Mouse (Mus musculus): ENCODE results near the gene Srm. TPM values are rescaled to one million over a fixed set of nuclear protein-coding genes. Genes with fewer than 3 reads are reported as not detected.

Gene Srm
- polyA plus RNA-seq (2017; shearing (Covaris generic)): 1 to 10 TPM; 4.7 to 5.2 (median 4.8) TPM

DNA sequence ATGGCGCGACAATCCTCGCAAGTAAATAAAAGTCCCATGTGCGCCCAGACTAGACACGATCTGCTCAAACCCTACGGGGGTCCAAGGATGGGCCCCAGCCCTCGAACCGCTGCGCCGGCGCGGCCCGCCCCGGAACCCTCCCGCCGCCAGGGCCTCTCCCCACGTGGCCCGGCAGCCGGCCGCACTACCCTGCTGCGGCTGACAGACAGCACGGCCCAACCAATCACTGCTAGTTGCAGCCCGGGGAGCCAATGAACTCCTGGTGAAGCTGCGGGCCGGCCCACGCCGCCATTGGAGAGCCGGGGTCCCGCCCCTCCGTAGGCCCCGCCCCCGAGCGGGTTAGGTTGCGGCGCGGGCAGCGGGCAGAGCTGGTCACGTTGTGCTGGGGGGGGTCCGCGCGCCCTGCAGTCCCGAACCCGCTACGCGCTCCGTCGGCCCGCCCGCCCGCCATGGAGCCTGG, at the start of gene Srm:
Gene Srm (plus strand): TSS at position 333 of the 460 bp plus-strand sequence.
- peak; percentile 100 for ATAC-seq

DNA sequence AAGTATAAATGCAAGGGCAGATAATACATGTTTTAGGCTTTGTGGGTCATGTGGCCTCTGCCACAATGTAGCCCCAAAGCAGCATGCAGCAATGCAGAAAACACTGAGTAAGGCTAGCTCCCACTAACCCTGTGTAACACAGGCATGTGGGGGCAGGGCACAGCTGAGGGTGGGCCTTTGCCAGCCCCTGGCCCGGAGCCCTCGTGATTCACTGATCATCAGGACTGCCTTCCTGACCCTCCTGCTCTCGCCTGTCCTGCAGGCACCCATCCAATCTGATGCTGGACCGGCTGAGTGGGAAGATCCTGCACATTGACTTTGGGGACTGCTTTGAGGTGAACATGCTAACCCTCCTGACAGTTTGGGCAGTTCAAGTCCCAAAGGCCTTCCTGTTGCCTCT, 42.2 kb upstream of the Srm start:
- no peak for ATAC-seq

DNA sequence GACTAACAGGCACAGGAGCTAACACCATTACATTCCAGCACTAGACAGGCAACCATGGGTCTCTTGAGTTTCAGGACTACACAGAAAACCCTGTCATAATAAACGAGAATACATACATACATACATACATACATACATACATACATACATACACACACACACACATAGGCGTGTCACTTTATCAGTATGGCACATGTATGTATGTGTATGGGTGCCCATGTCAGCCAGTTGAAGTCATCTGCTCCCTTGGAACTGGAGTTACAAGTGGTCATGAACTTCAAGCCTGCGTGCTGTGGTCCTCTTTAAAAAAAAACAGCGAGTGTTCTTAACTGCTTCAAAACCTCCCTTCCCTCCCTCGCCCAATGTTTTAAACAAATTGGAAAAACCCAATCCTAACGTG, 33.5 kb upstream of the Srm start:
- ATAC-seq: no peak

DNA sequence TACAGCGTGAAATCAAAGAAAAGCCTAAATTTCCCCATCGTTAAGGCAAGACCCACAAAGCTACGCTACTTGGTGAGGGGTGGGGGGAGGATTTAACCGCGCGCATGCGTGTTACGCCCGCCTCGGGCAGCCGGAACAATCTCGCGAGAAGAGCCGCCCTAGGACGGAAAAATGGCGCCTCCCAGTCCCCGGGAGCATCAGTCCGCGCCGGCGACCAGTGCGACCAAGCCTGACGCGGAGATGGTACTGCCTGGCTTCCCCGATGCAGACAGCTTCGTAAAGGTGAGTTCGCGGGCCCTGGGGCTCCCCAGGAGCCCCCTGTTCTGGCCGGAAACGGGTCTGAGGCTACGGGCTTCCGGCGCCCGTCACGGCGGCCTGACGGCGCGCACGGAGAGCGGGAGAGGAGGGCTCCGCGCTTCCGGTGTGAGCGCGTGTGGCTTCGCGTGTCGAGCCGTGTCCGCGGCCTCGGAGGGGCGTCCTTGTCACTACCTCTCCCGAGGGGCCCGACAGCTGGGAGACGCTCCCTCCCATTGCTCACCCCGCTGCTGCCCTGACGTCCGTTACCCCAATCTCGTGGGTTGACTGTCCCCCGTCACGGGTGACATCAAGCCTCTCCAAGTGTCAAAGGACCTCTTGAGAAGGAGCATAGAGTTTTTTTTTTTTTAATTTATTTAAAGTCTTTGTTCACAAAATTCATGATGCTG, 32.9 kb upstream of the Srm start, which contains the start of gene Exosc10:
Gene Exosc10 (plus strand): TSS at position 133 of the 704 bp plus-strand sequence.
- peak; percentile 88 for ATAC-seq

DNA sequence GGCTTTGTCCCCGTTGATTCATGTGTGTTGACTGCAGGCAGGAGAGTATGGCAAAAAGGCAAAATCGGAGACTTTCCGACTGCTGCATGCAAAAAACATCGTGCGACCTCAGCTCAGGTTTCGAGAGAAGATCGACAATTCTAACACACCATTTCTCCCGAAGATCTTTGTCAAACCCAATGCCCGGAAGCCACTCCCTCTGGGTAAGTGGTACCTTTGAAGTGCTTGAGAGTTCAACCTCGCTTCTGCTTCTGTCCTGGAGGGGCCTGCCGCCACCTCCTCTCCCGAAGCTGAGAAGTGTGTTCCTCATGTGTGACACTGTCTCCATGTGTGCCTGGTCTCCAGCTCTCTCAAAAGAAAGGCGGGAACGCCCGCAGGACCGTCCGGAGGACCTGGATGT, 28.6 kb upstream of the Srm start:
- ATAC-seq: no peak

DNA sequence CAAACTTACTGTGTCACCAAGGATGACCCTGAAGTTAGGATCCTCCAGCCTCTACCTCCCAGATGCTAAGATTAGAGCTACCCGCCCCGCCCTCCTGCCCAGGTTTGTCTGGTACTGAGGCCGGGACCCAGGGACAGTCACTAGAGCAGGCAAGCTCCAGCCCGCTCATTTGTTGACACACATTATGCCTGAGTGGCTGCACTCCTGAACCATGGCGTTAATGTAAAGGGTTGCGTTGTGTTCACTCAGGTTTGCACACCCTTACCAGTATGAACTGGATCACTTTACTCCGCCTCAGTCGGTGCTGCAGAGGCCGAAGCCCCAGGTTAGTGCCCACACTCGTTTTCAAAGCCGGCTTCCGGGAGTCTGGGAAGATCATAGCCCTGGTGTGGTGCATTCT, 27.7 kb upstream of the Srm start:
- ATAC-seq: no peak

DNA sequence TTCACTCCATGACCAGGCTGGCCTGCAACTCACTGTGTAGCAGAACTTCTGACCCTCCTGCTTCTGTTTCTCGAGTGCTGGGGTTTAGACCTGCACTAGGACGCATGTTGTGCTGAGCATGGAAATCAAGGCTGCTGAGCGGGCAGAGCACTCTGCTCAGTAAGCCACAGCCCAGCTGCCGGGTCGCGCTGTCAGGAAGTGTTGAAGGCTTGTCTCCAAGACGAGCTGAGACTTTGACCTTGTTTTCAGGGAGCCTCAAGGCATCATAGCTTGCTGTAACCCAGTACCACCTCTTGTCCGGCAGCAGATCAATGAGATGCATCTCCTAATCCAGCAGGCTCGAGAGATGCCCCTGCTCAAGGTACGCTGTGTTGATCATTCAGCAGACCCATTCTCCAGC, 21.2 kb upstream of the Srm start:
- ATAC-seq: no peak

DNA sequence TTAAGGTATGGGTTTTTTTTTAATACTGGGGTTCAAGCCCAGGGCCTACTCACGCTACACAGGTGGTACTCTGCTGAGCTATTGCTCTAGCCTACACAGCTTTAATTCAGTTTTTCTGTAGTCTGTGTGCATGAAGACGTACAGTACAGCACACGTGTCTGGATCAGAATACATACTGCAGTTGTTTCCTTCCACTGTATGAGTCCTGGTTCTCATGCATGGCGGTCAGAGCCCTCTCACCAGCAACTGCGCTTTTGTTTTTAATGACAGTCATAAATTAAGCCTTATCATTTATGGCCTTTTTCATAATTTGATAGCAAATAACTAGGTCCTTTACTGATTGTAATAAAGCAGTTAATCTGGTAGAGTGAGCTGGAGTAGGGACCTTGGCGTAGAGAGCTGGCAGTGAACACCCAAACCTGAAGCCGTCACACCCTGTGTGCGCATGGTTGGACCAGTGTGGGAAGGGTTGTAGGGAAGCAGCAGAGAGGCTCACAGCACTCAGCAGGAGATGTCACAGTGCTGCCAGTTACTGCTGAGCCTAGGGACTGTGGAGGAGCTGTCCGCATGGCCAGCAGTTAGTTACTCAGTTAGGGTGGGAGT, 20.5 kb upstream of the Srm start:
- no peak for ATAC-seq

DNA sequence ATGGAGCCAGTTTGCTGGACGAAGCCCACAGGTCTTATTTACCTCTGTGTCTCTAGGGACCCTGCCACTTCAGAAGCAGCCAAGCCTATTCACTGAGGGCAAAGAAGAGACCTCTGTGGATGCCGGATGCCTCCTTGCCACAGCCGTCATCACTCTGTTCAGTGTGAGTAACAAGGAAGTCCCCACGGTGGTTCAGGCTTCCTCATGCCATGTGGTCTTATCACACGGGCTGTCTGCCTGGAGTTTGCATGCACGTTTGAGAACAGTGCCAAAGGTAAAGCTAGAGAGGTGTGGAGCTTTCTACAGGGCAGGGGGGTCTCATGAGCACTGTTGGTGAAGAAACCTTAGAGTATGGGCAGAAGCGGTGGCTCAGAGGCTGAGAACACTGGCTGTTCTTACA, 18.1 kb upstream of the Srm start:
- no peak for ATAC-seq

DNA sequence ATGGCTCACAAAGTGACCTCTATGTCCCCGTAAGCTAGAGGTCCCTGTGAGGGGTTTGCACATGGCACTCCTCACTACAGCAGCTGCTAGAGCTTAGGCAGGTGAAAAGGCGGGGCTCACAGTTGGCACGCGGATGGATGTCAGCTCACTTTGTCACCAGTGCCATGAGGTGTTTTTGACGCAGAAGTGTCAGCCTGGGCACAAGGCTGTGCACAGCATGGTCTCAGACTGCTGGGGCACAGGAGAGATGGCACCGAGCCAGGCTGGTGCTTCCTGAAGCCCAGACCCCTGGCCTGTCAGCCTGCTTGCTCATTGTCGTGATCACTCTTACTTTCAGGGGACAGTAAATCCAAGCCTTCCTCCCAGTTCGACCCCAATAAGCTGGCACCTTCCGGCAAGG, 10.5 kb upstream of the Srm start:
- no peak for ATAC-seq

DNA sequence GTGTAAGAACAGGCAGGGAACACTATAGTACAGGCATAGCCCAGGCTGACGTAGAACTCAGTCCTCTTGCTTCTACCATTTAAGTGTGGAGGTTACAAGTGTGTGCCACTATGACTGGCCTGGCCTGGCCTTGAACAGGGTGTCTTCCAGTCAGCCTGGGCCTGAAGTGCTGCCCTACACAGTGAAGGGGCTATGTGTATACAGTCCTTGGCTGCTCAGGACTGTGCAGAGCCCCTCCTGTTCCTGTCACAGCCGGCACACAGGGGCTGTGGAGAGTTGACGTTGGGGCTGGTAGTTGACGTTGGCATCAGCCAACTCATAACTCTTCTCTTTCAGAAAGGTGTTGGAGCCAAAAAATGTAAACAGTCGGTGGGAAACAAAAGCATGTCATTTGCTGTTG, 9.9 kb upstream of the Srm start:
- ATAC-seq: no peak

DNA sequence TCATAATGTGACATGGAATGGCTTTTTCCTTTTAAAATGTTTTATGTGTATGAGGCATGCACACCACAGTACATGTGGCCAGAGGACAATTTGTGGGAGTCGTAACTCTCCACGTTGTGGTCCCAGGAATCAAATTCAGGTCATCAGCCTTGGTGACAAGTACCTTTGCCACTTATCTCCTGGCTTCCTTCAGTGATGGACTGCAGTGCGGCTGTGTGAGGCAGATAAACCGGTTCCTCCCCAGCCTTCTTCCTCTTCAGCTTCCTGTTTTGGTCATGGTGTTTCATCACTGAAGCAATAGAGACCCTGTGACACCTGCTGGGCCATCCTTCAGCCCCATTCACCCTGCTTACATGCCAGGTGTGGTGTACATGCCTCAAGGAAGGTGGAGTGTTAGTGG, 8.0 kb upstream of the Srm start:
- ATAC-seq: no peak

DNA sequence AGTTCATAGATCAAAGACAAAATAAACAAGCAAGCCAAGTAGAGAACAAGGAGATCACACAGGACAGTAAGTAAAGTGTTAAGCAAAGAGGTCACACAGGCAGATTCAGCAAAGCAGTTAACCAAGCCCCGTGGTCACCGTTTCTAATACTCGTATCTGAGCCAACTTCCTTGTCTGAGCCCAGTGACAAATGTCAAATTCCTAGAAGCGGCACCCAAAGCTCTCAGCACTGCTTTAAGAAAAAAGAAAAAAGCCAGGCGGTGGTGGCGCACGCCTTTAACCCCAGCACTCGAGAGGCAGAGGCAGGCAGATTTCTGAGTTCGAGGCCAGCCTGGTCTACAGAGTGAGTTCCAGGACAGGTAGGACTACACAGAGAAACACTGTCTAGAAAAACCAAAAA, 4.7 kb upstream of the Srm start:
- no peak for ATAC-seq

DNA sequence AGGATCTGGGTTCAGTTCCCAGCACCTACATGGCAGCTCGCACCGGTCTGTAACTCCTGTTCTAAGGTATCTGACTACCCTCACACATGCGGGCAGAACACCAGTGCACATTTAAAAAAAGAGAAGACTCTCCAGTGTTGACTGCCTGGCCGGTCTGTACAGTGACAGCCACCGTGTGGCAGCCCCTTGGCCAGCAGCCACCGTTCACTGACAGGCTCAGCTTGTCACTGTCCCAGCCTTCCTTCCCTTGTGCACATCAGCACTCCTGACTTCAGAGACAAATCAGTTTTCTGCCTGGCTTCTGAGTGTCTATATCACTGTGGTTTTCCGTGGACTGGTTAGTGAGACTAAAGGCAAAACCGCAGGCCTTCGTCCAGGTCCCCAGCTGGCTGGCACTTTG, 2.5 kb upstream of the Srm start:
- ATAC-seq: no peak

DNA sequence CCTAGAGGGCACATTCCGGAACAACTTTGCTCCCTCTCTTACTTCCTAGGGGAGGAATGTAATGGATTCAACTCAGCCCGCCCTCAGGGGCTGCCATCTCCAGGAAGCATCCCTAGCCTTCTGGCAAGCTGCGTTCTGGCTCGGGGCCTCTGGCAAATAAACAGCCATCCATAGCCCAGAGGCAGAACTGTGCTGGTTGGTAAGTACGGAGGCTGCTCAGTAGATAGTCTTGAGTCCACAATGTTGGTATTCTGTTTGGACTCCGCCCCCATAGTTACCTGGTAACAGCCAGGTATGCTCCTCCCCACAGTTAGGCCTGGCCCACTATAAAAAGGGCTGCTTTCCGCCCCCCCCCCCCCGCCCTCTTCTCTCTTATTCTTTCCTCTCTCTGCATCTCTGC, 1.7 kb upstream of the Srm start:
- ATAC-seq: no peak

DNA sequence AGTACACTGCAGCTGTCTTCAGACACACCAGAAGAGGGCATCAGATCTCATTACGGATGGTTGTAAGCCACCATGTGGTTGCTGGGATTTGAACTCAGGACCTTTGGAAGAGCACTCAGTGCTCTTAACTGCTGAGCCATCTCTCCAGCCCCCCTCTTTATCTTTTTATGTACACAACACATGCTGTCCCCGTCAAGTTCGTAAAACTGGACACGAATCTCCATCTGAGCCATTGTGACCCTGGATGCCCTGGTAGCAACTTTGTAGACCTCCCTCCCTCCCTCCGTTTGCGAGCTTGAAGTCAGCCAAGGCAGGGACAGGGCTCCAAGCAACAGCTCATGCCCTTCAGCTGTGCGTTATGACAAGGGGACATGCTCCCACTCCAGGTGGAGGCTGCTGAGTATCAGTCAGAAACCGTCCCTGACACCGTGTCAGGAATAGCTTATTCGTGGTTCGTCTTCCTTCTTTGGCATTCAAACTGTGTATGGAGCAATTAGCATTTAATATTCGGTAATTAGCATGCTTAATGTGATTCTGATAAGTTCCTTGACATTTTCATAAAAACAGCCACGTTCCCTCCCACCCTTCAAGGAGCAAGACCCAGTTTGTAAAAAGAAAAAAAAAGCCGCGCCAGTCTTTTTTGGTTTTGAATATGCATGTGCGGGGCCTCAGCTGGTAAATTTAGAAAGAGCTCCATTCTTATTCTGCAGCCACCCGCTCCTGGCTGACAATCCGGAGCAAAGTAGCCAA, 707 bp upstream of the Srm start:
- ATAC-seq: peak; percentile 12

DNA sequence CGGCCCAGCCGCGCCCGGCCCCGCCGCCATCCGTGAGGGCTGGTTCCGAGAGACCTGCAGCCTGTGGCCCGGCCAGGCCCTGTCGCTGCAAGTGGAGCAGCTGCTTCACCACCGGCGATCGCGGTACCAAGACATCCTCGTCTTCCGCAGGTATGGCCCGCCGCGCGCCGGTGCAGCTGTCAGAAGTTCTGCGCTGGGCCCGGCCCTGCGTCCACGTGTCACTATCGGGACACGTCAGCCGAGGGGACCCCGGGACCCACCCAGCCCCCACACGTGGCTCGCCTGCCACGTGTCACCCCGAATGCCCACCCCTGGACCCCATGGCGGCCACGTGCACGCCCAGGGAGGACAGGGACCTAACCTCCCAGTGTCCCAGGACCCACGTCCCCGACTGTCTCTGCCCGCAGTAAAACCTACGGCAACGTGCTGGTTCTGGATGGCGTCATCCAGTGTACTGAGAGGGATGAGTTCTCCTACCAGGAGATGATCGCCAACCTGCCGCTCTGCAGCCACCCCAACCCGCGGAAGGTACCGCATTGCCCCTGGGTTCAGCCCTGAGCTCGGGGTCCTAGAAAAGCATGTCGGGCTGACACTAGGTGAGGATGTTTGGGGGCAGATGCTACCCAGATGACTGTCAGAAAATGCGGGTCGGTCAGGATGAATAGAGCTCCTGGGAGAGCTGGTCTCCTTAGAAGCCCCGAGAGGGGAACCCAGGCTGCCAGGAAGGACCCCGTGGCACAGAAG, 506 bp downstream of the Srm start:
- no peak for ATAC-seq

DNA sequence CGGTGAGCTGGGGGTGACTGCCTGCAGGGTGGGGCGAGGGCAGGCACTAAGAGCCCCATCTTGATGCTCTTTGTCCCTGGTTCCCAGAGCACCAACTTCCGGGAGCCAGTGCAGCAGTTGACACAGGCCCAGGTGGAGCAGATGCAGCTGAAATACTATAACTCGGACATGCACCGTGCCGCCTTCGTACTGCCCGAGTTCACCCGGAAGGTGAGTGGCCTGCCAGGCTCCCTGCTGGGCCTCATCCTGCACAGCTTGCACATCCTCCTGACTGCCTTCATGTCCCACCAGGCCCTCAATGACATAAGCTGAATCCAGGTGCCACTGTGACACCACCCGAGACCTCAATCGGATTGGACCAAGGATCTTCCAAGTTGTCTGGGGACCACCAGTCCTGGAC, 2.7 kb downstream of the Srm start:
- ATAC-seq: no peak

DNA sequence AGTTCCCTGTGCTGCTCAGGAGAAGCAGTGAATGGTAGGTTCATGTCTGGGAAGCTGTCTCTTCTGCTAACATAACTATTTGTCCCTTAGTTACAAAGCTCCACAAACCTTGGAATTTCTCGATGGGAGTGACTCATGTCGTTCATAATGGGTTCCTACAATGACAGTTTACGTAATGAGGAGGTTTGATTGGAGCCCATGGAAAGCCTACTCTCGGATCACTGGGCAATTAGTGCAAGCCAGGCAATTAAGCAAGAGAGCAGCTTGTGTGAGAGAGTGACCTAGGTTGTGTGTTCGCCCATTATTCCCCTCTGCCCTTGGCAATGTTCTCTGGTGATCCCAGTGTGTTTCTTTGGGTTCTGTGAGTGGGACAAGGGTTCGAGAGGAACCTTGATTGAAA, 4.6 kb downstream of the Srm start:
- no peak for ATAC-seq

DNA sequence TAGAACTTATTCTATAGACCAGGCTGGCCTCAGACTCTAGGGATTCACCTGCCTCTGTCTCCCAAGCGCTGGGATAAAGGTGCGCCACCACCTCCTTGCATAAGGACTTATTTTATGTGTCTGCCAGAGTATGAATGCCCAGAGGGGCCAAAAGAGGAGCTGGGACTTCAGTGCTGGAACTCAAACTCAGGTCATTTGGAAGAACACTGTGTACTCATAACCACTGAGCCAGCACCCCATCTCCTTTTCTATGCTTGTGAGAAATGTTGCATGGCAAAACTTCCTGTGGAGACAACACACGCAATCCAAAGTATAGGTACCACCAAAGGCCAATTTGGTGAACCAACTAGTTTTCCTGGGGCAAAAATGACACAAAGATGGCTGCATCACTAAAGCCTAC, 5.4 kb downstream of the Srm start:
- ATAC-seq: no peak

DNA sequence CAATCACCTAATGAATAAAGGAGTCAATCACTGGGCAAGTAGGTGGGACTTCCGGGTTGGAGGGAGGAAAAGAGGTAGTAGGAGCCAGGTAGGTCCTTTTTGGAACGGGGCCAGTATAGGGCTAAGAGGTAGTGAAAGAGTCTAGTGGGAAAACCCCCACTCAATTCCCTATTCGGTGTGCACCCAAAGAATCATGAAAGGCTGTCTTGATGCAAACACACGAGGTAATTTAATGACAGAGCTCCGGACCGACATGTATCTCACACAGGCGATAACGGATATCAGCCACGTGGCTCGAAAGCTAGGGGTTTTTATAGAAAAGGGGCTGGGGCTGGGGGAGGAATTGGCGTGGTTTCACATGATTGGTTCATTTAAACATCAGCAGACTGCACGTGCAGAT, 7.5 kb downstream of the Srm start:
- no peak for ATAC-seq

DNA sequence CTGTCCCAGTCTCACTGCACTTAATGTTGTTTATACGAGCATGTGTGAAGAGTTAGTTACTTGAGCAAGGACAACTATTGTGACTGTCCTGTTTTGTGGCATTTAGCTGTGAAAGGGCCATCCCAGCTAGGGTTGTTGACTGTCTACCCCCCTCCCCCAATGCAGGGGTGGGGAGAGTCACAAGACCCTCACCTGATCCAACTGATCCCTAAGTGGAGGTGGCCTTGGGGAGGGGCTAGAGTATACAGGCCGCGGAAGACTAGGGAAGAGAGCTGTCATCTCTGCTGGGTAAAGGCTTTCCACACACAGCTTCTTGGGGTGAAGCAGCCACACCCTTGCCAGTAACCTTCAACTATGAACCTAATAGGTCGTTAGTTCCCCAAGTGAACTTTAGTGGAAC, 9.0 kb downstream of the Srm start:
- ATAC-seq: no peak

DNA sequence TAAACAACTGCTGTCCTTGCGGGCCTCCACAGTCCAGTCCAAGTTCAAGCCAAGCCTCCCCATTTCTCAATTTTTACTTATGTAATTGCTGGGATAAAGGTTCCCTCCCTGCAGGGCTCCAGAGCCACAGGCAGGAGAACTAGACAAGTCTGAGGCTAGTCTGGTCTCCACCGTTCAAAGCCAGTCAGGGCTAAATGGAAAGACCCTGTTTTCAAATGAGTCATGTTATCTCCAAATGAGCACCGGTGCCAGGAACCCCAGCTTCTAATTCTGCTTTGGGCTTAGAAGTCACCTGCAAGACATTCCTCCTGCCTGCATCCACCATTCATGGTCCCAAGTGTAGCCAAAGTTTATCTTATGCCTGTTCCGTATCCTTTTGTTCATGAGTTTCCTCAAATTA, 10.6 kb downstream of the Srm start:
- no peak for ATAC-seq

Data from inflammation-experienced regulatory T-cells, adult 6 months (primary cell).